Mouse (Mus musculus) embryo, embryonic 10 days (tissue): ENCODE data around the gene Igf1r.

ENCODE experiments used
- DNase-seq: peaks from one replicate; pipeline ENCODE4 v3.0.0-alpha.2; 2015; ENCODE audit warnings: low spot score

The Igf1r gene

DNA sequence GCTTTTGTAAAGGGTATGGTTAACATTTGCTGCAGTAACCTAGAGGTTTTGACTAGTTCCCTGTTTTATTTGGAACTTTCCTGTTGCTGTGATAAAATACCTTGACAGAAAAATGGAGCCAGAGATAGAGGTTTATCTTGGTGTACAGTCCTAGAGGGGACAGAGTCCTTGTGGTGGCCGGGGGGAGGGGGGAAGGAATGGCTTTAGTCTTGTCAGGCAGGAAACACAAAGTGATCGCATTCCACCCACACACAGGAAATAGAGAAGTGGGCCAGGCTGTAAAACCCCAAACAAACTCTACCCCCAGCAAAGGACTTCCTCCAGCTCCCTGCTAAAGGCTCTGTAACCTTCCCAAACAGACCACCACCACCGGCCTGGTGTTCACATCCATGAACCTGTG lies 211.4 kb downstream of the Igf1r start:
- no peak for DNase-seq

DNA sequence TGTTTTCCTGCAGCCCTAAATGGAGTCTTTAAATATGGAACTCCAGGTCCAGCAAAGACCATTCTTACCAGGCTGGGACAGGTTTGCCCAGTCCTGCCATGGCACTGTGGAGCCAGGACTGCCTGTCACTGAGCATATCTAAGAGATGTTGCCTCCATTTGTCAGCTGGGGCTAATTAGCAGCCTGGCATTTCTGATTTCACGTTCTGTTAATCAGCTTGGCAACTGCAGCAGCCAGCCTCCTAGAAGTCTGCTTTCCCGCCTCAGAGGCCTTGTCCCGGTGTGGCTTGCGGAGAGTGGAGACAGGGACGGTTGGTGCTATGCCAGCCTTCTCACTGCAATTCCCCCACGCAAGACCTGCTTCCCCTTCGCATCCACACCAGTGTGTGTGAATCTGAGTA lies 220.1 kb downstream of the Igf1r start:
- no peak for DNase-seq

DNA sequence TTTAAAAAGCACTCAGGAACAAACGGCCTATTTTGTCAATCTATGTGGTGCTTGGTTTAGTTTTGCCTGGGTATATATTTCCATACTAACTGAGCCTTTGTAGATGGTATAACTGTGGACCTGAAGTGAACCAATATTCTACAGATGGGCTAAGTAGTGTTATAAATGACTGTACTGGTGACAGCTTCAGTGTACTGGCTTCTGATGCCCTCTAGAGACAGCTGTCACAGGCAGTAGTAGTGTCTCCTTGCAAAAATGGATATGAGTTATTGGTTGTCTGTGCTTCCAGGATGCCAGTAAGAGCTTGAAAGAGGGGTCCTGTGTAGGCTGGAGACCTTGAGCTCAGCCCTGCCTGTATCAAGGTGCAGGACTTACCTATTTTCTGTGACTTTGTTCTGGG lies 227.0 kb downstream of the Igf1r start:
- no peak for DNase-seq

DNA sequence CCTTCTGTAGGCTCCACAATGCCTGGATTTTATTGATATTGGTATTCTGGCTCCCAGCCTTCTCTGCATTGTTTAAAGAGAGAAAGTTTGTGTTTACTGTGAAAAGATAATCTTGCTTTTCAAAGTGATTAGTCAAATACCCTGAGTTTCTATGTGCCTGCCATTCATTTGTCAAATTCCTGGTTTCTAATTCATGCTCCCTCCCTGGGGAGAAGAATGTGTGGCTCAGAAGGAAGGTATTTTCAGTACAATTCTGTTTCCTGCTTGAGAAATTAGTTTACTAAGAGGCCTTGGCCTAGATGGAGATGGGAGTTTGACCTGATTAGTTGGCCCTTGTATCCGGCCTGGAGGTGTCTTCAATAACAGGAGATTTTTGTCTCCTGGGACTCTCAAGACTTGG lies 228.5 kb downstream of the Igf1r start:
- DNase-seq: no peak

DNA sequence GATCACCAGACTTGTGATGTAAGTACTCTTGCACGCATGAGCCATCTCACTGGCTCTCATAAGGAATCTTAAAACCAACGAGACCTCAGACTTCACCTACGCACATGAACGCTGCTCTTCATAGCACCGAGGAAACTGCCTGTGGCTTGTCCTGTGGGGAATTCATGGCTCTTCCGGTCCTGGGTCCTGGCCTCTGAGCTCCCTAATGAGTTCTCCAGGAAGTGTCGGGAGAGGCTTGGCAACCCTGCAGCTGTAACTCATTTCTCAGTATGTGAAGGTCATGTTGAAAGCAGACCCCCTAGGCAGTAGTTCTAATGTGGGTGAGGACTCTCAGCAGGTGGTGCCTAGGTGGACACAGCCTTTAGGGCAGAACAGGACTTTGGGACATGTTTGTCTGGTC lies 229.4 kb downstream of the Igf1r start:
- DNase-seq: peak; percentile 16

DNA sequence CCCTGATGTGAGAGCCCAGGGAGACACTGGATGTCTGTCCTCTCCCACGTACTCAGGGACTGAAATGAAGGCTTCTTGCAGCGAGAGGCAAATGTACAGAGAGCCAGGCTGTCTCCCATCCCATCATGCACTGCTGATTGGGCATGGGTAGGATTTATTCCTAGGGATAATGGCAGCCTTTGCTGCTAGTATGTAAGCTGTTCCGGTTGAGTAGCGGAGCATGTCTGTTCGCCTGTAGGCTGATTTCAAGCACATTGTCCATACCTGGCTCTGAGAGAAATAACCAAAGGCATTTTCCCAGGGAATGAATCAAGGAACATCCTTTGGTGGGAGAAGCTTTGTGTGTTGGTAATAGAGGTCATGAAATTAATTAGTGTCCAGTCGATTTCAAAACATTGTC lies 230.1 kb downstream of the Igf1r start:
- no peak for DNase-seq

DNA sequence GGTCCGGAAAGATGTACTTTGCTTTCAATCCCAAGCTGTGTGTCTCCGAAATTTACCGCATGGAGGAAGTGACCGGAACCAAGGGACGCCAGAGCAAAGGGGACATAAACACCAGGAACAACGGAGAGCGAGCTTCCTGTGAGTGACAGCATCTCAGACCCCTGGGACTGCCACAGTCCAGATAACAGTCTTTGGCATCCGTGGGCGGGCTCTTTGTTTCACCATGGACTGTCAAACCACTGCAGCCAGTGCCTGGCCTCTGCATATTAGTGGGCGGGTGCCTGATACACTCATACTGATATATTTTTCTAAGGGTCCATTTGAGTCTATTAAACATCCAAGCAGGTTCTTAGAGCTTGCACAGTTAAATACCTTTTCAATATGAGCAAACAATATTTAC lies 230.8 kb downstream of the Igf1r start:
- DNase-seq: no peak

DNA sequence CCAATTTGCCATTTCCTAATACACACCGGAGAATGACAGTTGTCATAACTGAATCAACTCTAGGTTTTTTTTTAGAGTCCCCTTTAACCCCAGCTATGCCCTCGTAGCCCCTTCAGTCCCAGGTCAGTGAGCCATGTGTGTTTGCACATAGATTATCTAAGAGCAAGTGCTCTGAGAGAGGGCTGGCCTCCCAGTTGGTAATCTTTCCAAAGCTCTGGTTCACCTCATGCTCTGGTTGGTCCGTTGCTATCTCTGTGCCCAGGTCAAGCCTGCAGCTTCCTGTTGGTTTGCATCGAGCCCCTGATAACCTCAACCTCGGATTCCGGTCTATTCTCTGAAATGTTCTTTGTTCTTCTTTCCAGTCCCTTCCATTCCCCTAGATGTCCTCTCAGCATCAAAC lies 236.6 kb downstream of the Igf1r start:
- DNase-seq: no peak

DNA sequence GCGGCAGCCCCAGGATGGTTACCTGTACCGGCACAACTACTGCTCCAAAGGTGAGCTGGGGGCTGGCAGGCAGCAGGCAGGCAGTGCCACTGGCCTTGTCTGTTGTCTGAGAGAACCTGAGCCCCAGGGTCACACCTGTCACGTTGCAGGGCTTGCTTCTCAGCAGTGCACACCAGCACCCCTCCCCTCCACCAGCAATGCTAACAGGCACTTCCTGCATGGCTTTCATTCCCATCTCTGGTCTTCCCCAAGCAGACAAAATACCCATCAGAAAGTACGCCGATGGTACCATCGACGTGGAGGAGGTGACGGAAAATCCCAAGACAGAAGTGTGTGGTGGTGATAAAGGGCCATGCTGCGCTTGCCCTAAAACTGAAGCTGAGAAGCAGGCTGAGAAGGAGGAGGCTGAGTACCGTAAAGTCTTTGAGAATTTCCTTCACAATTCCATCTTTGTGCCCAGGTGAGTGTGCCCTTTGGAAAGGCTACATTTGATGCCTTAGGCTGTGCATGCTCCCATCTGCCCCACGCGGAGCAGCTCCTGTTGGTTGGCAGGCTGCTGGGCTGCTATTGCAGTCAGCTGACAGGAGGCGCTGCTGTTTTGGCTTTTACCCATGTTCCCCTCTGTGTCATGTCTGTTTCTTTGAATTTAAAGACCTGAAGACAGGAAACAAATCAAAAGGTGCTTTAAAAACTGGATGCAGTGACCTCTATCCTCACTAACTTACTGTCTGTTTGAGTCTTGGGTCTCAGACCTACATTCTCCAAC lies 237.2 kb downstream of the Igf1r start:
- no peak for DNase-seq

DNA sequence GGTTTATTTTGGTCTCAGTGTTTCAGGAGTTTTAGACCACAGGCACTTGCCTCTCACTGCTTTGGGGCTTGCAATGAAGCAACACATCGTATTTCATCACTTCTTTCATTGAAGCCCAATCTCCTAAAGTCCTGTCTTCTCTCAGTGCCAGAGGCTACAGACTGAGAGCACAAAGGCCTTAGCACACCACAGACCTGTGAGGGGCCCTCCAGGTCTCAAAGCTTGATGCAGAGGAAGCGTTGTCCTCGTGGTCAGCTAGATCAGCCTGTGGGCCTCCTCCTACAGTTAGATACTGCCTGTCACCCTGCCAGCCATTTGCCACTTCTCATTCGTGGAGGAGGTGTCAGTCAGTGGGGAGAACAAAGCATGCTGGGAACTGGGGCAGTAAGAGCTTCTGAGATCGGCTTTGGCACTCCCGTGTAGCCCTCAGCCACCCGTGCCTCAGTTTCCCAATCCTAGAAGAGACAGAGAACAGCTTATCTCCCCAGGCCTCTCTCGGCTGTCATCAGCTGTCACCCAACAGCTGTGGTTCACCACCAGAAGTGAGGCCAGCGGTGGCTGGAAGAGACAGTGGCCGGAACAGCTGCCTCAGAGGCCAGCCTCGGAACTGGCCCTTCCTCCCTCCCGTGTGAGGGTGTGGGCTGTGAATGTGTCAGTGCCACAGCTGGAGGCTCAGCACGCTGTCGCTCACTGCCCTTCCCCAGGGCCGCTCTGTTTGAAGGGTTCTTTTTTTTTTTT lies 241.5 kb downstream of the Igf1r start:
- no peak for DNase-seq

DNA sequence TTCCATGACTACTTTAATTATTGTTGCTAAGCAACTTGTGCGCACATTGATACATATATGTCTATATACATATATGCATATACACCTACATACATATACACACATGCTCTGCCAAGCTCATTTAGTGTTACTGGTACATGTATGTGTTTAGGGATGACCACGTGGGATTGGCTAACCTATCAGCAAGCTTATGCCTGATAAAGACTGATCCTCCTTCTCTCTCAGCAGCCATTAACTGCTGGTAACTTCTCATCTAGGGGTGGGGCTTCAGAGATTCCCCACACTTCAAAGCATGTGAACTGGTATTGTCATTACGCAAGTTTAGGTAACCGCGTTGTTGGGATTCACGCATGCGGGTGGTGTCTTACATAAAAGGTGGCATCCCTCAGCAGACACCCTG lies 247.0 kb downstream of the Igf1r start:
- DNase-seq: no peak

DNA sequence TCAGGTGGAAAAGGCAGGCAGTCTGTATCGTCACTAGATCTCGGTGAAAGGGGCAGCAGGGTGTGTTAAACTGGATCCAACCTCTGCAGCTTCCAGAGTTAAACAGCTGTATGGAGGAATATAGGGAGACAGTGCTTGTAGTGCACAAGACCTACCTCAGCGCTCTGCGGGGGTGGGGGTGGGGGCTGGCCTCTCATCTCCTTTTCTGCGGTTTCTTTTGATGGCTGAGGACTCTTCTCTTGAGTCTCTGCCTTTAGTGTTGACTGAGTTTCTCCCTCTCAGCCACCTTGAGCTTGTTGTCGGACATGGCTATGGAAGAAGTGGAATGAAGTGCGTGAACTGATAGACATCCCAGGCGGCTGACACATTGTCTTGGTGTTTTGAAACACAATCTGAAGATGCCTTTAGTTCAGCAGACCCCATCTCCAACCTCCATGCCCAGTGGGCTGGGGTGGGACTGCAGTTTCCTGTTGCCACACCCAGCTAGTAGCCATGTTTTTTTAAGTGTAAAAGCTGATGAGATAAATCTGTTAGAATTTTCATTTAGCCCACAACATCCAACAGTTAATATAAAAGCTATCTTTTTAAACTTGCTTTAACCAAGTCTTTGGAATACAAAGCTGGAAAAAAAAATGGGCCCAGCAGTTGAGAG lies 253.3 kb downstream of the Igf1r start:
- DNase-seq: no peak

DNA sequence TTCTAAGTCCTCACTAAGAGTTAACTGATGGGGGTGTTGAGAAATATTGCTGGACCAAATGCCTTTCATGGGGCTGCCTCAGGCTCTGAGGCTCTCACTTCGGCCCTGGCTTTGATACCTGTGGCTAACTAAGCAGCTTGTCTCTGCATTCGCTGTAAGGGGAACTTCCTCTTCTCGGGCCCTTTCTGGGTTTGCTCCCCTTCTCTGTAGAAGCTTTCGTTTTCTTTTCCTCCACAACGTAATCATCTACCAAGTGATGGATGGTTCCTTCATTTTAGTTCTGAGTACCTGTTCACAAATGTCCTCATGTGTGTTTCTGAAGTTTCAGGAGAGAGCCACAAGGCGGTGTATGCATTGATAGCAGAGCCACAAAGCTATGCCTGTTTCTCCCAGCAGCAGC lies 256.4 kb downstream of the Igf1r start:
- DNase-seq: no peak

DNA sequence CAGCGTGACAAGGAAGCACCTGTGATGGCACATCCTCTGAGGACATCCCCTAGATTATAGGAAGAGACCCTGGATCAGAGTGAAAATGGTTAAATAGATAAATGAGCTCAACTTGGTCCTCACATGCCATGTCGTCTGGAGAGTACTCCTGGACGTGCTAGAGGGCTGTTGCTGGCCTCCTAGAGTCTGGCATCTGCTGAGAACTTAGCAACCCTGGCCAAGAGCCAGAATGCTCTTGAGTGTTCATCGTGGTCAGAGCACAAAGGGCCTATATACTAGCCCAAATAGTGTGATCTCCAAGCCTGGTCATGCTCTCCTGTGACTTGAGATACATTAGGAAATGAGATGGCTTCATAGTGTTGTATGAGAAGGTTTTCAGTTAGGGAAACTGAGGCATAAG lies 257.8 kb downstream of the Igf1r start:
- no peak for DNase-seq

DNA sequence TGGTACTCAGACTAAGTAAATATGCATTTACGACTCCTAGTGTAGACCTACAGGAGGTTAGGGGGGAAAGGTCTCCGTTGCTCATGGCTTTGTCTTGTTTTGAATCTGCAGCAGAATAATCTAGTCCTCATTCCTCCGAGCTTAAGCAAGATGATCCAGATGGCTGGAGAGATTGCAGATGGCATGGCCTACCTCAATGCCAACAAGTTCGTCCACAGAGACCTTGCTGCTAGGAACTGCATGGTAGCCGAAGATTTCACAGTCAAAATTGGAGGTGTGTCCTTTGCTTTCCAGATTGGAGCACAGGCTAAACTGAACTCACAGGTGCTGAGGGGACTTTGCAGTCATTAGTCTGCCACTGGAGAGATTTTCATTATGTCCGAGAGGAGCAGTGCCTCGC lies 259.3 kb downstream of the Igf1r start:
- no peak for DNase-seq

DNA sequence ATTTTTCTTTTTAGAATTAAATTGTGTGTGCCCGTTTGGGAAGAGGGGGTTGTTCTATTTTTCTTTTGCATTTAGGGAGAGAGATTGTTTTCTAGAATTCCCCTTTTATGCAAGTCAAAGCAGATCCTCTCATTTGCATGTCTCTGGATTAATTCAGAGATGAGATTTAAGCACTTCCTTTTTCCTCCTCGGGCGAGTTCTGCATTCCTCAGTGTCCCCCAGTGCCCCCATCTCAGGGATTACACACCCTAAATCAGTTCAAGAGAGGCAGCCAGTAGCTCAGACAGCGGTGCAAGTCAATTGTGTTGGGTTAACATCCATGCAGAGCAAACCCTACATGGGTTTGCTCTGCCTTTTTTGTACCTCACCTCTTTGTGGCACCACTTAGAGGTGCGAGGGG lies 261.2 kb downstream of the Igf1r start:
- DNase-seq: no peak

DNA sequence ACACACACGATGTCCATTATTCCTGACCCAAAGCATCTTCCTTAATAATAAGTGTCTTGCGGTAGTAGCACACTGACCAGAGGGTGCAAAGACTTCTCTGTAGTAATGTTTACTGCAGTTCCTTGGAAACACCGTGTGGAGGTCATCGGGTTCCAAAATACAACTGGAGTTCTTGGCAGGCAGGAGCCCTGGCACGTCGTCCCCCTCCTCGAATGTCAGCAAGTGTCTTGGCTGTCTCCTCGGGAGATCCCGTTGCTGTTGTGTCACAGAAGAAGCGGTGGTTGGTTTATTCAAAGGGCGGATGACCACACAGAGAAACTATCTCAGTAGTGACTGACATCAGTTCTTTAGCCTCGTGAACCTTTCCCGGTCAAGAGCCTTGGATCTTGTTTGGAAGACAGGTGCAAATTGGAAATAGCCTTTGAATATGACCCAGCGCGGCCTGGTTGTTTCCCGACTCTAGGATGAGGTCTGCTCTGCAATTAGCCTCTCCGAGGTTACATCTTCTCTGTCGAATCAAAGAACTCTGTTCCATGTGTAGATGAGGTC lies 263.0 kb downstream of the Igf1r start:
- DNase-seq: no peak

DNA sequence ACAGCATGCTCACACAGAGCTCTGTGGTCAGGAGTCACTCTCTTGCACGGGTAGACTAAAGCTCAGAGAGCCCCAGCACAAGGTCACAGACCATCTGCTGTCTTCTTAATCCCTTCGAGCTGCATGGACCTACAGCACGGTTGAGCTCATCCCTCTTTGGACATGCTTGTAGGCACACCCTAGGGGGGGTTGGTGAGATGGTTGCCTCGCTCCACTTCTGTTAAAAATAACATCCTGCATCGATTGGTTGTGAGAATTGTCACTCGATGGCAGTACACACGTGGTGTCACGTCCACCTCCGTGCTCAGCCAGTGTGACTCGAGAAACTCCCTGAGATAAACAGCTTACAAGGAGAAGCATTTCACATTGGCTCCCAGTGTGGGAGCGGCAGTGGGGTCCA lies 266.3 kb downstream of the Igf1r start:
- no peak for DNase-seq

DNA sequence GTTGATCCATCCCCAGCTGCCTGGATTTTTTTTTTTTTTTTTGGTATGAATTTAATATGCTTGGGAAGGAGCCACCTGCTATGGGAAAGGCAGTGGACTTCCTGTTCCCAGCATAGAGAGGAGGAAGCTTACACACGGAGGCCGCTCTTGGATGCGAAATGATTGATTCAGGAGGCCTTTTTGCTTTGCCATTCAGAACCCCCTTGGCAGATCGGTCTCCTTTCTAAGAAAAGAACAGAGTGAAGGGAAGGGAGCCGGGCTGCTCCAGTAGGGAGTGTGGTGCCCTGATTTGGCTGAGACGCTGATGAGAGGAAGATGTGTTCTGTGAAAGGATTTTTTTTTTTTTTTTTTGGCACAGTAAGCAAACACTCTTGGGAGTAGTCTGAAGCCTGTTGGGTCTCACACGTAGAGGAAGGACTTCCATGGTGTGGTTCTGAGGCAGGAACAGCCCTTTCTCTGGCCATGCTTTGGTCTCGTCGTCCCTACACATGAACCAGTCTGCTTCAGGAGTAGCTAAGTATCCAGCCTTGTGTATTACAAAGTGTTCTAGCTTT lies 269.1 kb downstream of the Igf1r start:
- DNase-seq: no peak

DNA sequence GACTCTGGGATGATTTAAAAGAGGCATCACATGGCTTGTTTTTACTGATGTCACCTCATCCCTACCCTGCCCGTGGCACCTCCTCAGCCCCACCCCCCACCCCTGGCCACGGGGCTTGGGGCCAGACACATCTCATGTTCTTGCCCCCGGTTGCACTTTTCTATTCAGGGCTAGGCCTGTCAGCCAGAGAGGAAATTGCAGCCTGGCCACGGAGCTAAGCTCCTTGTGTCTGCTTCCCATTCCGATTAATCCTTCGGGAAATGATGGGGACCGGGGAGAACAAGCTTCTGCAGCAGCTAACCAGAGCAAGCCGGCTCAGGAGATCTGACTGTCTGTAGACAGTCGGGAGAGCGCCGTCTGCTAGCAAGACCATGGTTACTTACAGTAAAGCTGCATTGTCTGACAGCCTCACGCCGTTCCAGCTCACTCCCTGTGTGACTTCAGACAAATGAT lies 270.8 kb downstream of the Igf1r start:
- DNase-seq: peak; percentile 24

DNA sequence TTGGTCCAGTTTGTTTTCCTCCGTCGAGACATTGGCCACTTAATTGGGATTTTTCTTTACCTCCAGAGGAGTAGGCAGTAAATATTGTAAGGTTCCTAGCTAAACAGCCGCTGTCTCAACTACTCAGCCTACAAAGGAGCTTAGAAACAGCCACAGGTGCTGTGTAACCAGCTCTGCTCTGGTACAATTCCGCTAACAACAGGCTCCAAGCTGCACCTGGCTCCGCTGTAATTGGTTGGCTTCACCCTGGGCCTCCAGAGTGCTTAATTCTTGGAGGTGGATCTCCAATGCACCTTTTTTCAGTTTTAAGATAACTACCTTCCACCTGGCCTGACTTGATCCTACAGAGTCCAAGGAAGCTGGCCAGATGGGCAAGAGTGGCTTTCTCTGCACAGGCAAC lies 271.4 kb downstream of the Igf1r start:
- DNase-seq: no peak

DNA sequence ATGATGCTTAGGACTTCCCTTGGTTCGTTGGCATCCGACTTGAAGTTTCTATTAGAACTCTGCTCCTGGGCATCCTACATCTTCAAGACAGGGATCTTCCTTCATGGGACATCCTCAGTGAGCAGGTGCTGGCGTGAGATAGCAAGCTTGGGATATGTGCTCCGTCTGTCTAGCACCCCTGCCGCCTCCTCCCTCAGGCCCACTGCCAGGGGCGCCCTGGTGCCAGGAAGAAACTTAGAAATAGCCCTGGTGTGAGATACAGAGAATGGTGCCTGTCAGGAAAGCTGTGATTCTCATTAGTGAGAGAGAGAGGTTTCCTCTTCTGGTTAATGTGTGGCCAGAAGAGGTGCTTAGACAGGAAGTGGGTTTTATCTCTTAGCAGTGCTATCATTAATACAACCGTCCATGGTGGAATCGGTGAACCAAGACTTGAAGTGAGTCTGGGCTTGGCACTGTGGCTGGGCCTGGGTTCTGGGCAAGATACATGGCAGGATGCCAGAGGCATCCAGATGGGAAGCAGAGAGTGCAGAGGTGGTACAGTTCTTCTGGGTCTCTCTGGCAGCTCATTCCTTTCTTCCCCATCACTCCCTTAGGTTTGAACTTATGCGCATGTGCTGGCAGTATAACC lies 272.9 kb downstream of the Igf1r start:
- DNase-seq: no peak
